Mouse (Mus musculus): ENCODE data around the gene Chrna3. TPM values are rescaled to one million over a fixed set of nuclear protein-coding genes. Genes with fewer than 3 reads are reported as not detected.

The Chrna3 gene
- polyA plus RNA-seq, 1 experiment: 2.6 TPM

DNA sequence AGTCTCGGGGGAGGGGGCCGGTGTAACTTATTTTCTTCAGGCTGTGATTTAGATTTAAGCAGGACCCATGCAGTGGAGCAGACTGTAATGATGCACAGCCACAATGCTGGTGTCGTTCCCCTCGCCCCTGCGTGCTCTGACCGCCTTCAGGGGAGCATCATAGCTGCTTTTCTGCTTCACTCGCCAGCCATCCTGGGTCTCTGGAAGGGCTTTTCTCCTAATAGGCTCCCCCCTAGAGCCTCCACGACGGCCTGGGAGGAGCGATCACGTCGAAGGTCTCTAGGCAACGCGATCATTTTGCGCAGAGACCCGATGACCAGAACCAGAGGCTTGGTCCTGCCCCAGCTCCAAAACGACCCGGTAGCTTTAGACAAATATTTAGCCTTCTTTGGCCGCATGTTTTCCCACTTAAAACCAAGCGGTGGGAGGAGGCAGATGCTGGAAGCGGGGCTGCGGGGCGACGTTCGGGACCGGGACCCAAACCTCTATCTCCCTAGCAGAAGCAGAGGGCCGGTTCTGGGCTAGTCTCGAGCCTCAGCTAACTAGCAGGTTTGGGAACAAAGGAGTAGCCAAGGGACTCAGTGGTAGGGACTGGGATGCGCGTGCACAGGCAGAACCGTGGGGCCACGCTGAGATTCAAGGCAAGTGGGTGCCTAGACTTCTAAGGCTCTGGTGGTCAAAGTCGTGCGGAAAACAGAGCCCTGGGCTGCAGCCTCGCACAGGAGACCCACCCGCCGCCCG, 658 bp downstream of the Chrna3 start:
- Histone ChIP-seq H3K27ac (ENCODE audit: insufficient read depth, low read length) (no peak overlapping the region), H3K4me3 (replicated peaks; ENCODE audit: insufficient read depth, low read depth, low read length) (peak overlapping the region; percentile 32), H3K4me1 (ENCODE audit: control insufficient read depth, insufficient read depth, low read length) (no peaks in the 10 kb centered on the region), H3K27me3 (ENCODE audit: control insufficient read depth, insufficient read depth, low read length) (no peaks in the 10 kb centered on the region)
- TF ChIP-seq POLR2A (IDR thresholded peaks at IDR 0.05; ENCODE audit: borderline replicate concordance, insufficient read depth, low read length): no peak
- DNase-seq: peak in 1 of 2 experiments; percentile 18
- WGBS: 6% methylated on average over 38 of the region's 38 CpGs

DNA sequence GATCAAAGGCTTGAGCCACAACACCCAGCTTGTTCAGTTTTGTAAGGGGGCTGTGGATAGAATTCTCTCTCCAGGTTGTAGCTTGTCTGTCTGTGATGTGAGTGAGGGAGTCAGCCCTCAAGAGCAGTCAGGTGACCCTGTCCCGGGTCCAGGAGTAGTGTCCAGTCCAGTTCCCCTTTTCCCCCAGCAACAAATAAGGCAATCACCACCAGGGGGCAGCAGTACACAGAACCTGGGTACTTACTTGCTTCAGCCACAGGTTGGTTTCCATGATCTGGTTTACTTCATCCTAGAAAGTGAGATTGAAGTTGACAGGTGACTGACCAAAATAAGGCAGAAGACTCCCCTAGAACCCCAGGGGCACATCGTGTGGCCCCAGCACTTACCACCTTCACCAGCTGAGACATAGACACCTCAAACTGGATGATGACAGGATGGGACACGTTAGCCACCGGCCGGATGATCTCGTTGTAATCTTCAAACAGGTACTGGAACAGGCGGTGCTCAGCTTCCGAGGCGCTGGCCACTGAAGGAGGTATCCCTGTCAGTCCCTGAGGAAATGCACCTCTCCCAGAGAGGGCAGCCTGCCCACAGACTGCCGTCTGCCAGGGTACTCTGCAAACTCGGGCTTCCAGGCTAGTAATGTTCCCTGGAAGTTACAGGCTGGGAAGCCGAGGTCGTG, 2.3 kb downstream of the Chrna3 start:
- WGBS: 23% methylated on average over 13 of the region's 13 CpGs
- H3K4me3 ChIP-seq (replicated peaks; ENCODE audit: insufficient read depth, low read depth, low read length): no peak overlapping the region
- TF ChIP-seq POLR2A (IDR thresholded peaks at IDR 0.05; ENCODE audit: borderline replicate concordance, insufficient read depth, low read length) (no peak), CTCF (IDR thresholded peaks at IDR 0.05; ENCODE audit: borderline replicate concordance, insufficient read depth, low read depth, low read length) (peak; percentile 90)
- no peak overlapping the region for H3K27ac ChIP-seq (ENCODE audit: insufficient read depth, low read length)
- peak; percentile 73 to 87 for DNase-seq
- H3K4me1 ChIP-seq (ENCODE audit: control insufficient read depth, insufficient read depth, low read length): no peaks in the 10 kb centered on the region
- no peaks in the 10 kb centered on the region for H3K27me3 ChIP-seq (ENCODE audit: control insufficient read depth, insufficient read depth, low read length)

DNA sequence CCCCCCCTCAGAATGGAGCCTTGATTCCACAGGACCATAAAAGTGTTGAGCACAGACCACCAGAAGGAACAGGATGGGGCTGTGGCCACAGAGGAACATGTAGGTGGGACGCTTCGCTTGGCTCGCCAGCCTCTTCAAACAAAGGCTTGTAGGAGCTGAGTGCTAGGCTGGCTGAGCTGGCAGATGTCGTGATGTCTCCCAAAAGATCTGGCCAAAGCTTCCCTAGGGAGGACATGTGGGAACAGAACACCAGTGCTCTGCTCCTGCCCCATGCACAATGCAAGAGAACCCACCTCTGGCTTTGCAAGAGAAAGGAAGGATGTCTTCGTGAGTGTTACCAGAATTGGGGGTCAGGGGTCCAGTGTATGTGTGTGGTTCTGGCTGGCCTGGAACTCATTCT, 3.0 kb downstream of the Chrna3 start:
- Histone ChIP-seq H3K27ac (ENCODE audit: insufficient read depth, low read length) (no peak overlapping the region), H3K27me3 (ENCODE audit: control insufficient read depth, insufficient read depth, low read length) (no peaks in the 10 kb centered on the region), H3K4me1 (ENCODE audit: control insufficient read depth, insufficient read depth, low read length) (no peaks in the 10 kb centered on the region), H3K4me3 (replicated peaks; ENCODE audit: insufficient read depth, low read depth, low read length) (no peak overlapping the region)
- DNase-seq: no peak
- 56% methylated on average over 5 of the region's 5 CpGs for WGBS
- TF ChIP-seq CTCF (IDR thresholded peaks at IDR 0.05; ENCODE audit: borderline replicate concordance, insufficient read depth, low read depth, low read length): no peak
- TF ChIP-seq POLR2A (IDR thresholded peaks at IDR 0.05; ENCODE audit: borderline replicate concordance, insufficient read depth, low read length): no peak

DNA sequence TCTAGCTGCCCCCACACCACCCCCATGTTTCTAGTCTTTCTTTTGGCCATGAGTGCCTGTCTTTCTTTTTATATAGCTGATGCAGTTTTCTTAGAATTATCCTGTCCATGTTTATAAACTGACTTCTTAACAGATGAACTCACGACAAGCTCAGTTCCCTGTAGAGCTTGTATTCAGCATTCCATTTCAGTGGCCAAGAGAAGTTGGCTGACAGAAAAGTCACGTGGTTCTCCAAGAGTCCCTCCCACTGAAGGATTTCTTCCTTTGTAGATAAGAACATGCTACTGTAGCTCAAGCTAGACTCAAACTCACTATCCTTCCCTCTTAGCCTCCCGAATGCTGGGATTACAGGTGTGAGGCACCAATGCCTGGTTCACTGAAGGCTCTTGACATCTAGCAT, 9.4 kb downstream of the Chrna3 start:
- WGBS: 56% methylated on average over 3 of the region's 3 CpGs
- Histone ChIP-seq H3K27me3 (ENCODE audit: control insufficient read depth, insufficient read depth, low read length) (no peaks in the 10 kb centered on the region), H3K4me1 (ENCODE audit: control insufficient read depth, insufficient read depth, low read length) (no peaks in the 10 kb centered on the region)

DNA sequence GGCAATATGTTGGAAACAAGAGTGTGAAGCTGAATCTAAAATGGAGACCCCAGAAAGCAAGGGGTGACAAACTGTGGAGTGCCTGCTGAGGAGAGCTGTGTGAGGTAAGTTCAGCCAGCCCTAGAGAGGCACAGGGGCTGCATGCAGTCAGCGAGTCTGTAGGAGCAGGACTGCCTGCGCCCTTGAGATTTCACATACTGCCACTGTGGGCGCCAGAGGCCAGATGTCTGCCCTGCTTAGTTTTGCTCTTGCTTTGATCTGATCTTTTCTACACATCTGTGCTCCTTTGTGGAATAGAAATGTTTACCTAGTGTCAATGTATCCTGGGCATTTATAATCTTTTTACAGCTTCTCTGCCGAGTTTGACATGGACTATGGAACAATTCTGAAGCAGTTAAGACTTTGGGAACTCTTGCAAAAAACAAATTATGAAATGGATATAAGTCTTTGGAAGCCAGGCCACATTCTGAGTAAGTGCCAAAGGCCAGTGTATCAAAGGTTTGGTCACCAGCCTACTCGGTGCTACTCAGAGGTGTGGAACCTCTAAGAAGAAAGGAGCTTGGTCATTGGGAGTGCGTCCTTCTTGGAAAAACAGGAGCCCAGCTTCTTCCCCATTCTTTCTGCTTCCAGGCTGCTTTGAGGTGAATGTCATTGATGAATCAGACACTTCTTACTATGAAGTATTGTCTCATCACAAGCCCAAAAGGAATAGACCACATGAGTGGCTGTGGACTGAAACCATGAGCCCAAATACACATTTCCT, 15.6 kb downstream of the Chrna3 start:
- TF ChIP-seq CTCF (IDR thresholded peaks at IDR 0.05; ENCODE audit: borderline replicate concordance, insufficient read depth, low read depth, low read length) (no peak), POLR2A (IDR thresholded peaks at IDR 0.05; ENCODE audit: borderline replicate concordance, insufficient read depth, low read length) (no peak)
- Histone ChIP-seq H3K27me3 (ENCODE audit: control insufficient read depth, insufficient read depth, low read length) (no peaks in the 10 kb centered on the region), H3K4me3 (replicated peaks; ENCODE audit: insufficient read depth, low read depth, low read length) (no peak overlapping the region), H3K27ac (ENCODE audit: insufficient read depth, low read length) (no peak overlapping the region), H3K4me1 (ENCODE audit: control insufficient read depth, insufficient read depth, low read length) (no peaks in the 10 kb centered on the region)
- WGBS: 62% methylated on average over 6 of the region's 6 CpGs
- no peak for DNase-seq

More for the DNA sequence above, 9.4 kb downstream of the Chrna3 start:
- Histone ChIP-seq H3K4me3 (replicated peaks; ENCODE audit: insufficient read depth, low read depth, low read length) (no peak overlapping the region), H3K27ac (ENCODE audit: insufficient read depth, low read length) (no peak overlapping the region)
- DNase-seq: no peak
- TF ChIP-seq POLR2A (IDR thresholded peaks at IDR 0.05; ENCODE audit: borderline replicate concordance, insufficient read depth, low read length): no peak
- TF ChIP-seq CTCF (IDR thresholded peaks at IDR 0.05; ENCODE audit: borderline replicate concordance, insufficient read depth, low read depth, low read length): no peak

DNA sequence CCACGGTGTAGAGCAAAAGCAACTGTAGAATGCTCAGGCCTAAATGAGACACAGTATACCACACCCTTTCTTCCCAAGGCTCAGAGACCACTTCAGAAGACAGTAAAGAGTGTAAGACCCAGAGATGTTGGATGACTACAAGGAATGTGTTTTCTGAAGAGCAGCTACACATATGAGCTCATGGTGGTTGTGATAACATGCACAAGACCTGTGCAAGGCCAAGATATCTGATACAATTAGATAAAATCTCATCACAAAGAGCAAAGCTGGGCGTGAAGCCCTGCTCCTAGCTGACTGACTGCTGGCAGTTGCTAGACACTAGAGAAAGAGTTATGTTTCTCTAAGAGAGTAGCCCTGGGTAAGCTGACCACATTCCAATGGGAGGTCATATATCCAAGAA, 16.7 kb downstream of the Chrna3 start:
- Histone ChIP-seq H3K4me1 (ENCODE audit: control insufficient read depth, insufficient read depth, low read length) (no peaks in the 10 kb centered on the region), H3K27me3 (ENCODE audit: control insufficient read depth, insufficient read depth, low read length) (no peaks in the 10 kb centered on the region), H3K27ac (ENCODE audit: insufficient read depth, low read length) (no peak overlapping the region), H3K4me3 (replicated peaks; ENCODE audit: insufficient read depth, low read depth, low read length) (no peak overlapping the region)
- DNase-seq: no peak
- 89% methylated on average over 2 of the region's 2 CpGs for WGBS
- no peak for TF ChIP-seq CTCF (IDR thresholded peaks at IDR 0.05; ENCODE audit: borderline replicate concordance, insufficient read depth, low read depth, low read length)

DNA sequence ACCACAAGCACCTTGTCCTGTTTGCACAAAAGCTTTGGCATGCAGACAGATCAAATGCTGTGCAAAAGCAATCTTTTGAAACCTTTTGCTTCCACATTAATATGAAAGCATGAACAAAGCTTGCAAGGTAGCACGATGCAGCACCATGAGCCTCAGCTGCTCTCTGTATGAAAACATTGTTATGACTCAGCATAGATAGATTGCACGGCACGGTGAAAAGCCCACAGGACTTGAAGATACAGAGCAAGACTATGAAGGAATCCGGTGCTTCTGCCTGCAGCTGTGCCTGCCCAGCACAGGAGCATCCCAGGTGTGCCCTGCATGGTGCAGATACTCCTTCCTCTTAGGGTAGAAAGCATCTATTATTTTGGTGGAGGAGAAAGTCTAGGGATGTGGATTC, 22.8 kb downstream of the Chrna3 start:
- WGBS: 80% methylated on average over 4 of the region's 4 CpGs
- no peak overlapping the region for H3K27ac ChIP-seq (ENCODE audit: insufficient read depth, low read length)
- no peak overlapping the region for H3K4me3 ChIP-seq (replicated peaks; ENCODE audit: insufficient read depth, low read depth, low read length)
- H3K27me3 ChIP-seq (ENCODE audit: control insufficient read depth, insufficient read depth, low read length): no peaks in the 10 kb centered on the region; the same call in 1 of the 2 replicates
- no peak for DNase-seq
- no peak for TF ChIP-seq CTCF (IDR thresholded peaks at IDR 0.05; ENCODE audit: borderline replicate concordance, insufficient read depth, low read depth, low read length)
- TF ChIP-seq POLR2A (IDR thresholded peaks at IDR 0.05; ENCODE audit: borderline replicate concordance, insufficient read depth, low read length): no peak
- no peaks in the 10 kb centered on the region for H3K4me1 ChIP-seq (ENCODE audit: control insufficient read depth, insufficient read depth, low read length)

Measured in cerebellum, adult 2 months (tissue).